Mouse (Mus musculus) lung, postnatal 0 days (tissue): ENCODE results near the gene Nup93.

Experiments
- CTCF ChIP-seq: IDR thresholded peaks from 2 replicates; pipeline ENCODE4 v1.5.1; 2016; ENCODE audit warnings: antibody characterized with exemption, mild to moderate bottlenecking
- EP300 ChIP-seq: IDR thresholded peaks from 2 replicates; pipeline ENCODE4 v1.6.1; 2016; ENCODE audit warnings: antibody characterized with exemption, mild to moderate bottlenecking, control low read depth

DNA sequence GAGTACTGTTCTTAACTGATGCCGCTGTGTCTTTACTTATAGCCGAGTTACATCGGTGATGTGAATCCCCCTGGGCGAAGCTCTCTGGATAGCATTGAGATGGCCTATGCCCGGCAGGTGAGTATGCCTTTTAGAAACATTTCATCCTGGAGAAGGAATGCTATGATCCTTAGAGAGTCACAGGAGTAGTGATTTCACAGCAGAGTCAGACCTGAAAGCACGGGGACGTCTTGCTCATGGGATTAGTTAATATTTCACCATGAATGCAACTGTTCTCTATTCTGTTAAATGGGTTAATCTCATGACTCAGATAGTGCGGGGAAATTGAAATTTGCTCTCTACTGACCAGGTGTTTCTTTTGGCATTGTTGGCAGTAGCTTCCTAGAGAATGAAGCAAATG lies 78.3 kb downstream of the Nup93 start:
- no peak for TF ChIP-seq CTCF
- TF ChIP-seq EP300: no peak
